39 mouse cellular contexts compared by ENCODE assay signal in genomic region chr14:75208572-75209151, GRCm38 (mm10). TPM values are rescaled to one million over a fixed set of nuclear protein-coding genes. Genes with fewer than 3 reads are reported as not detected.
DNase-seq lines count a peak whose midpoint lies in the region; ATAC-seq lines count a peak whose summit lies in the region.
"Had no signal": no experiment of that assay in that cellular context is flagged by ENCODE, and none has a peak within 500 bp of the region (broad histone marks: within the 10 kb centered on the region; RNA-seq: fewer than 3 reads in every experiment).

No protein-coding gene starts in this region.

- DNase-seq in limb, embryonic 11.5 days (ENCODE audit: low spot score) = peak; percentile 30
- DNase-seq in limb, embryonic 10.5 days (ENCODE audit: low spot score) = no peak
- DNase-seq in embryo, embryonic 11 days = peak; percentile 29
- no peak for DNase-seq in spleen, postnatal 10 days (ENCODE audit: low spot score in 2 of 2)
- no peak for DNase-seq in left cerebral cortex, postnatal 10 days (ENCODE audit: extremely low spot score in 1 of 2, low spot score in 2 of 2)
- DNase-seq in natural killer cell, adult 2 months (ENCODE audit: low spot score in 2 of 2) = no peak
- DNase-seq: adrenal gland, adult 2 months; cerebellum, adult 2 months; cerebellum, postnatal 14 days; heart, postnatal 10 days; kidney, adult 2 months; kidney, postnatal 4 days; left cerebral cortex, postnatal 4 days; liver, postnatal 0 days; lung, postnatal 36 days; retina, postnatal 1 day; right cerebral cortex, postnatal 14 days; thymus, adult 2 months; thymus, postnatal 36 days had no signal

- H3K9ac ChIP-seq in limb, embryonic 11.5 days (ENCODE audit: low read length) = no peak overlapping the region
- no peak overlapping the region for H3K9ac ChIP-seq in limb, embryonic 12.5 days (replicated peaks)
- H3K9ac ChIP-seq: embryonic facial prominence, embryonic 15.5 days; forebrain, embryonic 12.5 days; heart, embryonic 13.5 days; hindbrain, embryonic 14.5 days; intestine, embryonic 15.5 days; liver, embryonic 12.5 days; liver, postnatal 0 days; midbrain, embryonic 13.5 days; neural tube, embryonic 15.5 days had no signal

- no peak overlapping the region for H3K27ac ChIP-seq in limb, embryonic 11.5 days (replicated peaks; ENCODE audit: low read depth, low read length)
- H3K27ac ChIP-seq in limb, embryonic 10.5 days = no peak overlapping the region
- H3K27ac ChIP-seq in limb, embryonic 12.5 days = peak overlapping the region; percentile 53; the same call in 1 of the 2 replicates
- H3K27ac ChIP-seq: embryonic facial prominence, embryonic 15.5 days; forebrain, embryonic 12.5 days; heart, embryonic 13.5 days; hindbrain, embryonic 14.5 days; intestine, embryonic 15.5 days; liver, embryonic 12.5 days; midbrain, embryonic 13.5 days; neural tube, embryonic 15.5 days had no signal

- H3K27me3 ChIP-seq in limb, embryonic 11.5 days (ENCODE audit: control insufficient read depth, insufficient read depth, low read length) = no peaks in the 10 kb centered on the region
- no peaks in the 10 kb centered on the region for H3K27me3 ChIP-seq in limb, embryonic 10.5 days (ENCODE audit: low read depth, poor library complexity, severe bottlenecking)
- H3K27me3 ChIP-seq in limb, embryonic 12.5 days = no peaks in the 10 kb centered on the region
- H3K27me3 ChIP-seq: embryonic facial prominence, embryonic 15.5 days; forebrain, embryonic 12.5 days; heart, embryonic 13.5 days; intestine, embryonic 15.5 days; liver, embryonic 12.5 days; midbrain, embryonic 13.5 days; neural tube, embryonic 15.5 days had no signal

- 0 out of 2 replicates have a peak, but pooled peaks cover 1% of the 10 kb centered on the region for H3K4me1 ChIP-seq in limb, embryonic 11.5 days (ENCODE audit: control insufficient read depth, insufficient read depth, low read length)
- H3K4me1 ChIP-seq in limb, embryonic 10.5 days = peaks cover 5% of the 10 kb centered on the region
- H3K4me1 ChIP-seq in limb, embryonic 12.5 days (replicated peaks) = 0 out of 2 replicates have a peak, but pooled peaks cover 11% of the 10 kb centered on the region
- H3K4me1 ChIP-seq: embryonic facial prominence, embryonic 15.5 days; forebrain, embryonic 12.5 days; intestine, embryonic 15.5 days; liver, embryonic 12.5 days had no signal

- WGBS in limb, embryonic 11.5 days = 70% methylated on average over 6 of the region's 6 CpGs
- WGBS in limb, embryonic 10.5 days = 81% methylated on average over 6 of the region's 6 CpGs
- 55% methylated on average over 6 of the region's 6 CpGs for WGBS in limb, embryonic 12.5 days

- no peak overlapping the region for H3K4me2 ChIP-seq in limb, embryonic 11.5 days (ENCODE audit: low read depth, severe bottlenecking)
- H3K4me2 ChIP-seq in limb, embryonic 12.5 days = no peak overlapping the region
- H3K4me2 ChIP-seq: embryonic facial prominence, embryonic 15.5 days; forebrain, embryonic 12.5 days; heart, embryonic 13.5 days; hindbrain, embryonic 14.5 days; intestine, embryonic 15.5 days; liver, embryonic 12.5 days; midbrain, embryonic 13.5 days; neural tube, embryonic 15.5 days had no signal

- intact Hi-C loops in left cerebral cortex, postnatal 10 days (cut with DNase I) = no loop called here

- H3K4me3 ChIP-seq in limb, embryonic 11.5 days (ENCODE audit: low read depth, low read length) = no peak overlapping the region
- no peak overlapping the region for H3K4me3 ChIP-seq in limb, embryonic 10.5 days
- no peak overlapping the region for H3K4me3 ChIP-seq in limb, embryonic 12.5 days (replicated peaks)
- H3K4me3 ChIP-seq: embryonic facial prominence, embryonic 15.5 days; forebrain, embryonic 12.5 days; heart, embryonic 13.5 days; intestine, embryonic 15.5 days; liver, embryonic 12.5 days; midbrain, embryonic 13.5 days; neural tube, embryonic 15.5 days had no signal

- peak; percentile 54; the same call in 1 of the 2 replicates for ATAC-seq in limb, embryonic 11.5 days (ENCODE audit: insufficient number of reproducible peaks, low FRiP score, low TSS enrichment, low read depth)
- ATAC-seq in limb, embryonic 12.5 days (ENCODE audit: insufficient number of reproducible peaks, insufficient read depth, low FRiP score, low TSS enrichment, low read depth) = peak; percentile 75; the same call in 1 of the 2 replicates
- ATAC-seq: activated CD4-positive, CD25-positive, alpha-beta regulatory T cell, adult 4 months; intestine, embryonic 15.5 days; liver, embryonic 12.5 days; liver, postnatal 0 days; midbrain, embryonic 13.5 days had no signal

- no peaks in the 10 kb centered on the region for H3K9me3 ChIP-seq in limb, embryonic 11.5 days (ENCODE audit: control insufficient read depth, low read length)
- H3K9me3 ChIP-seq in limb, embryonic 10.5 days (replicated peaks) = no peaks in the 10 kb centered on the region
- H3K9me3 ChIP-seq in limb, embryonic 12.5 days = no peaks in the 10 kb centered on the region
- H3K9me3 ChIP-seq: embryonic facial prominence, embryonic 15.5 days; forebrain, embryonic 12.5 days; heart, embryonic 13.5 days; intestine, embryonic 15.5 days; liver, embryonic 12.5 days; midbrain, embryonic 13.5 days; neural tube, embryonic 15.5 days had no signal

- H3K36me3 ChIP-seq in limb, embryonic 11.5 days (ENCODE audit: control insufficient read depth, insufficient read depth, low read length) = no peaks in the 10 kb centered on the region
- no peaks in the 10 kb centered on the region for H3K36me3 ChIP-seq in limb, embryonic 10.5 days
- H3K36me3 ChIP-seq in limb, embryonic 12.5 days = no peaks in the 10 kb centered on the region
- H3K36me3 ChIP-seq: embryonic facial prominence, embryonic 15.5 days; forebrain, embryonic 12.5 days; heart, embryonic 13.5 days; midbrain, embryonic 13.5 days; neural tube, embryonic 15.5 days had no signal

RNA-seq across cellular contexts. Expression of gene Cpb2, which starts 33.4 kb away (rescaled TPM):
- polyA plus RNA-seq in limb, embryonic 11.5 days (2014; fragmentation: Nextera tagmentation; extraction: Ambion mirVana) = not detected in 2 replicates
- polyA plus RNA-seq in limb, embryonic 10.5 days (2016; fragmentation: Nextera tagmentation; extraction: Ambion mirVana) = not detected in 2 replicates
- not detected in 2 replicates for polyA plus RNA-seq in limb, embryonic 12.5 days (2016; fragmentation: Nextera tagmentation; extraction: Ambion mirVana)
- total RNA-seq in left cerebral cortex, postnatal 10 days (2021) = not detected
- total RNA-seq: gastrocnemius, adult 8-10 months; heart, adult 8-10 months; heart, postnatal 10 days; hematopoietic stem cell, adult 5-6 weeks; layer of hippocampus, adult 8-10 months; layer of hippocampus, postnatal 25 days; left cerebral cortex, adult 8-10 months; left cerebral cortex, postnatal 4 days; megakaryocyte, adult 5-6 weeks; monocyte, adult 5-6 weeks had no signal
- polyA plus RNA-seq: activated CD4-positive, CD25-positive, alpha-beta regulatory T cell, adult 4 months; adrenal gland, adult 2 months; cerebellum, adult 2 months; cortical plate, adult 2 months; embryonic facial prominence, embryonic 15.5 days; forebrain, embryonic 12.5 days; neural tube, embryonic 15.5 days; small intestine, adult 2 months; thymus, adult 2 months had no signal

Comparison
In these comparisons a context has a peak if more than half of its experiments do, and no peak if none do; other contexts are left out.
1. DNase-seq: peak in limb, embryonic 11.5 days (single experiment) and embryo, embryonic 11 days (single experiment); none in limb, embryonic 10.5 days (single experiment), spleen, postnatal 10 days (0 of 2), left cerebral cortex, postnatal 10 days (0 of 2) and natural killer cell, adult 2 months (0 of 2).